Mouse (Mus musculus) left cerebral cortex, postnatal 25 days (tissue): Measurements from ENCODE around the gene Plekhh2. TPM values are rescaled to one million over a fixed set of nuclear protein-coding genes. Genes with fewer than 3 reads are reported as not detected.

Source experiments
- DNase-seq, 2 experiments: peaks; one replicate each; pipeline ENCODE4 v3.0.0; 2022; ENCODE audit warnings: low spot score in 2 of 2, mixed read lengths in 1 of 2
- intact Hi-C: fragments of 180-260 bp; cut with DNase I; formaldehyde crosslinking; loops from one replicate; pipeline ENCODE4 v1.15.1; 2025
- total RNA-seq, 2 experiments: library from RNA; stranded (reverse); gene quantifications; 2 replicates each; pipeline ENCODE4 v1.2.3; 2021

The Plekhh2 gene
- total RNA-seq, 2 experiments from 2014 or later: 5.0 to 5.4 TPM

DNA sequence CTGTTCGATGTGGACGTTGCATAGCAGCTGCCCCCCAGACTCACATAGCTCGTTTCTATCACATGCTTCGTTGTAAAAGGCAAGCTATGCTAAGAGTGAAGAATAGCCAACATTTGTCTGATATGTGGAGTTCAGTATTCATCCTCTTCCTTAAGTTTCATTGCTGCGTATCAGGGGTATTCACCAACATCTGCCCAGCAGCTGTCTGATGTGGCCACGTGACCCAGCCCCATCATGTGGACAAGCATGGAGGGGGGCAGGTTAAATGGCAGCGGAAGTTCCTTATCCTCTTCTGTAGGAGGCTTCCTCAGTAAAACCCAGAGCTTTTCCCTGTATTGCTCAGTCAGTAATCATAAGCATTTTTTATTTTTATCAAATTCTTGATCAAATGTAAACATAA is 146.1 kb downstream of the Plekhh2 start:
- intact Hi-C loops: no loop called here
- DNase-seq: no peak

DNA sequence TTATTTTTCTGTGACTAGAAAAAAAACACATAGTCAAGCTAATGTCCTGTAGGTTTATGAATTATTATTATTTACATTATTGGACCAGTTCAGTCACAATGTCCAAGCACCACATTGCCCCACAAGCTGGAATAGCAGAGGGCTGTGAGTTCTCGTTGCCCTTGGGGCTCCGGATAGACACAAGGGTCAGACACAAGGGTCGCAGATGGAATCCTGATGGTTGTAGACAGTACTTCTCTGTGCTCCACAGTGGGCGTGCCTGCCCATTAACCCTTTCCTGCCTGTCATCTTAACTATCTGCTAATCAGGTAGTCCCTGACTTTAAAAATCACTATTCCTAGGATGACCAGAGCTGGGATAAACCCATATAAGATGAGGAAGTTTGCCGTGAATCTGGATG is 146.5 kb downstream of the Plekhh2 start:
- no peak for DNase-seq
- intact Hi-C loops: no loop called here

DNA sequence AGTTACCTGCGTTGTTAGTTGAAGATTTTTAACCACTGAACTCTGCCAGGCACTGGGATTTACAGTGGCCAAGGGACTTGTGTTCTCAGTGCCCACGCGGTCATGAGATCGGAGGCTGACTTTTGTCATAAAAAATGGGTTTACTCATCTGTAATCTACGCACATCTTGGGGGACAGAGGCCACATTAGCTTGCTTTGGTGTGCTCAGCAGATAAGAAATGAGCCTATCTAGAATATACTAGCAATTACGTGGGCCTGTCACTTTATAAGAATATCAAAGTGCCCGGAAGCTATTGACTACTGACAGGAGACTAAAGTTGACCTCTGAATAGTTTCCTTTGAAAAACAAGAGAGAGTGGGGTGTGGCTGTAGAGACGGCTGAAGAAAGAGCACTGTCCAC is 147.3 kb downstream of the Plekhh2 start:
- no peak for DNase-seq

DNA sequence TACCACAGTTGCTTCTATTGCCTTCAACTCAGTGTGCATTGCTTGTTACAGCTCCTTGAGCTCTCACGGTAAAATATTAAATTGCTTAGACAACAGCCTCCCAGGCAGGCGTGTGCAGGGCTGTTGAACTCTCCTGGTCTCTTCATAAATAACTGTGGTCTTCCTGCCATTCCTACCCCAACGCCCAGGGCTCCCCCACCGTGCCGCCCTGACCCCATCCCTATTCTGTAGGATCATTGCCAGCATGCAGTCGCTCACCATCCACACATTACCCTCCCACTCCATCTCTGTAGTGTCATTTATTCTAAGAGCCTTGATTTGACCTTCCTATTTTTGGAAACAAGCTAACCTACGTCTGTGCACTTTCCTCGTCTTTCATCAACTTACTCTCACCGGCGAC is 153.4 kb downstream of the Plekhh2 start:
- DNase-seq: no peak
- intact Hi-C loops: no loop called here

More for the DNA sequence above, 147.3 kb downstream of the Plekhh2 start:
- intact Hi-C loops: no loop called here

DNA sequence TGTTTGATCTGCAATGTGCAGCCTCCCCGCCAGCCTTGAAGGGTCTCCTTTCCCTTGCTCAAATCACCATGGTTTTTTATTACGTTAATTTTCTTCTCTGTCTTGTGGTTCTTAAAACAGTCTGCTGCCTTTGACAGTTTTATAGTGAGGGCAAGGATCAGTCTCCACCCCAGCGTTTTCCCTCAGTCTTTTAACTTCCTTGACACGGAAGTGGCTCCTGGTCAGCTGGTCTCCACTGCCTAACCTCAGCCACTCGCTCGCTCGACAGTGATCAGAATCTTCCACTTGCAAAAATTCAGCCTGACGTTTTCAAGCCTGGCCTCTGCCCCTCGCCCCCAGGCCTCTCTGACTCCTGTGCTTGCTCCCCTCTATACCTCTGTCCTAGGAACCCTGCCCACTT is 154.0 kb downstream of the Plekhh2 start:
- intact Hi-C loops: no loop called here
- no peak for DNase-seq

DNA sequence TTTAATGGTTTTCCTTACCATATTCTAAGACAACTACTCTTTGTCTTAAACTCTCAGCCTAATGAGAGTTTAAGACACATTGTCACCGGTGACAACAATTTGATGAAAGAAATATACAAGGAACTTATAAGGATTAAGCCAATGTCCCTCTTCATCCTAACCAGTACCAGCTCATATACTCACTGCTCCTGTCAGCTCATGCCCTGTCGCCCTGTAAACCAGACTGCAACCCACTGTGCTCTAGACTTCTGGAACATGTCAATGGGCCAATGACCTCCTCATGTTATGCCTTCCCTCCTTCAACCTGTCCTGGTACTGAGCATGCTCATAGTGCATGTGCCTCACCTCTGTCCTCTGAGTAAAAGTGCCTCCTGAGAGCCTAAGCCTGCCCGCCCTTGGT is 156.2 kb downstream of the Plekhh2 start:
- DNase-seq: no peak
- intact Hi-C loops: no loop called here

Other genes with a start within 250 kb of the Plekhh2 start
- 10 to 100 TPM; 12.7 to 14.5 TPM for gene Thada, start 45.7 kb upstream of the Plekhh2 start, total RNA-seq
- gene Dync2li1, start 114.6 kb downstream of the Plekhh2 start, total RNA-seq: 10 to 100 TPM; 18.5 to 20.4 TPM
- not detected for gene Abcg8, start 164.4 kb downstream of the Plekhh2 start, total RNA-seq
- gene Abcg5, start 171.1 kb downstream of the Plekhh2 start, total RNA-seq: not detected